8 mouse cellular contexts compared by ENCODE assay signal in the genomic region with DNA sequence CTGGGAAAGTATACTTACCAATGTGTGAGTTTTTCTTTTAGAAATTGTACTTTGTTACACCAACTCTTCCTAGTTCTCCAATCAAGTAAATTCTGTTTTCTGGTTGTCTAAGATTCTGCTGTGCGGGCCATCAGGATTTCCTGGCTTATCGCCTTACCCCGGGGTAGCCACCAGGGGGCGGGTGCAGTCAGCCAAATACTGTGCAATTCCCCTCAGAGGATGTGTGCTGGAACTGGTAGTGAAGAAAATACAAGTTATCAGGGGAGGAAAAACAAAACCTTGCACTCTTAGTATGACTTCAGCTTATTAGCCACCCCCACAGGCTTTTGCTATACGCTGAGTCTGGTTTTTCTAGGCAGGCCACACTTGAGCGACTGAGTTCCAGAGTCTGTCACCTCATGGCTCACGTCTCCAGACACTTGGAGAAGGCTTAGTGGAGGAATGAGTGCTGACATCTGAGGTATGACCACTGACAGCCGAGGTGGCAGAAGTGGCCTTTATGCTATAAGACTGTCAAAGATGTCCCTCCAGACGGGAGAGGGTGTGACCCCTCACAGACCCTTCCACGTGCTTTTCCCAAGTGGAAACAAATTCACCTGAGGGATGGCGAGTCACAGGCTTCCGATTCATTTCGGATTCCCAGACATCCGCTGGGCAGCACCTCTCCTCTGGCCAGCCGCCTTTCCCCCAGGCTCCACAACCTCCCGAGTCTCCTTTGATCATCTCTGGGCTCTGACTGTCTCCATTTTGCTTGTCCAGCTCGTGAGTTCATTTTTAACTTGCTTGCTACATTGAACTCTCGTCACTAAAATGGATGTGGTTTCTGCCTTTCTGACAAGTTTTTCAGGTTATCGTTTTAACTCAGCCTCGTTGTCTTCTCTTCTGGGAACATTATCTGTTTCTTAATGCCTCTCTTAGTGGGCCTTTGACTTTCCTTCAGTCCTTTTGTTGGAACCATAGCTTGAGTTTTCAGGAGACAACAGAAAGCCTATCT.
DNase-seq lines count a peak whose midpoint lies in the region; ATAC-seq and TF ChIP-seq lines count a peak whose summit lies in the region.

No protein-coding gene starts in this region.

- H3K27me3 ChIP-seq in cerebellum, adult 2 months (ENCODE audit: control insufficient read depth, insufficient read depth, low read length), result no peaks in the 10 kb centered on the region
- no peaks in the 10 kb centered on the region for H3K27me3 ChIP-seq in forebrain, embryonic 16.5 days (replicated peaks; ENCODE audit: control insufficient read depth, insufficient read depth, low read length)
- H3K27me3 ChIP-seq in hindbrain, embryonic 12.5 days, result no peaks in the 10 kb centered on the region
- no peaks in the 10 kb centered on the region for H3K27me3 ChIP-seq in limb, embryonic 14.5 days (ENCODE audit: control insufficient read depth, insufficient read depth, low read length)
- H3K27me3 ChIP-seq in midbrain, embryonic 15.5 days (replicated peaks), result no peaks in the 10 kb centered on the region

- no peak for TF ChIP-seq POLR2A in cerebellum, adult 2 months (IDR thresholded peaks at IDR 0.05; ENCODE audit: borderline replicate concordance, insufficient read depth, low read length)
- TF ChIP-seq POLR2A in limb, embryonic 14.5 days (IDR thresholded peaks at IDR 0.05; ENCODE audit: borderline replicate concordance, extremely low read depth, insufficient read depth, insufficient read length), result no peak

- H3K4me1 ChIP-seq in cerebellum, adult 2 months (ENCODE audit: control insufficient read depth, insufficient read depth, low read length), result peaks cover 4% of the 10 kb centered on the region
- no peaks in the 10 kb centered on the region for H3K4me1 ChIP-seq in forebrain, embryonic 16.5 days (replicated peaks; ENCODE audit: control insufficient read depth, insufficient read depth, low read length)
- H3K4me1 ChIP-seq in hindbrain, embryonic 12.5 days, result no peaks in the 10 kb centered on the region
- 0 out of 2 replicates have a peak, but pooled peaks cover 5% of the 10 kb centered on the region for H3K4me1 ChIP-seq in limb, embryonic 14.5 days (ENCODE audit: control insufficient read depth, insufficient read depth, low read length)
- H3K4me1 ChIP-seq in midbrain, embryonic 15.5 days, result no peaks in the 10 kb centered on the region

- H3K4me3 ChIP-seq in cerebellum, adult 2 months (replicated peaks; ENCODE audit: insufficient read depth, low read depth, low read length), result no peak overlapping the region
- H3K4me3 ChIP-seq in forebrain, embryonic 16.5 days (replicated peaks; ENCODE audit: low read length), result no peak overlapping the region
- no peak overlapping the region for H3K4me3 ChIP-seq in hindbrain, embryonic 12.5 days
- no peak overlapping the region for H3K4me3 ChIP-seq in limb, embryonic 14.5 days (replicated peaks; ENCODE audit: low read length)
- H3K4me3 ChIP-seq in midbrain, embryonic 15.5 days, result no peak overlapping the region

- no peaks in the 10 kb centered on the region for H3K36me3 ChIP-seq in forebrain, embryonic 16.5 days (ENCODE audit: control insufficient read depth, insufficient read depth)
- no peaks in the 10 kb centered on the region for H3K36me3 ChIP-seq in hindbrain, embryonic 12.5 days
- H3K36me3 ChIP-seq in limb, embryonic 14.5 days (ENCODE audit: control insufficient read depth, insufficient read depth, low read length), result no peaks in the 10 kb centered on the region
- no peaks in the 10 kb centered on the region for H3K36me3 ChIP-seq in midbrain, embryonic 15.5 days (replicated peaks)

- DNase-seq in urinary bladder, postnatal 14 days (ENCODE audit: low spot score), result peak; percentile 57
- no peak for DNase-seq in urinary bladder, adult 2 months (ENCODE audit: low spot score)
- DNase-seq in cerebellum, adult 2 months, result peak; percentile 46 to 57
- peak; percentile 75 for DNase-seq in limb, embryonic 14.5 days (ENCODE audit: low spot score)
- peak; percentile 78 for DNase-seq in thymus, postnatal 0 days (ENCODE audit: low spot score)

- H3K9me3 ChIP-seq in forebrain, embryonic 16.5 days (ENCODE audit: control insufficient read depth, low read length), result no peaks in the 10 kb centered on the region
- no peaks in the 10 kb centered on the region for H3K9me3 ChIP-seq in hindbrain, embryonic 12.5 days (replicated peaks)
- H3K9me3 ChIP-seq in limb, embryonic 14.5 days (ENCODE audit: control insufficient read depth, low read length), result no peaks in the 10 kb centered on the region
- no peaks in the 10 kb centered on the region for H3K9me3 ChIP-seq in midbrain, embryonic 15.5 days

- peak; percentile 68 for ATAC-seq in forebrain, embryonic 16.5 days
- peak; percentile 68; the same call in 1 of the 2 replicates for ATAC-seq in hindbrain, embryonic 12.5 days (ENCODE audit: low FRiP score)
- ATAC-seq in limb, embryonic 14.5 days (ENCODE audit: low FRiP score, low read depth), result 0 out of 2 replicates have a peak, but pooled peaks have one; percentile 8
- peak; percentile 30; the same call in 1 of the 2 replicates for ATAC-seq in midbrain, embryonic 15.5 days (replicated peaks)

- peak; percentile 81 for TF ChIP-seq CTCF in cerebellum, adult 2 months (IDR thresholded peaks at IDR 0.05; ENCODE audit: borderline replicate concordance, insufficient read depth, low read depth, low read length)

- no peak overlapping the region for H3K4me2 ChIP-seq in forebrain, embryonic 16.5 days (ENCODE audit: low read length)
- H3K4me2 ChIP-seq in hindbrain, embryonic 12.5 days (replicated peaks), result no peak overlapping the region
- no peak overlapping the region for H3K4me2 ChIP-seq in limb, embryonic 14.5 days (replicated peaks; ENCODE audit: low read depth, low read length, severe bottlenecking)
- H3K4me2 ChIP-seq in midbrain, embryonic 15.5 days, result no peak overlapping the region

- no peak overlapping the region for H3K9ac ChIP-seq in forebrain, embryonic 16.5 days (replicated peaks; ENCODE audit: low read depth, low read length)
- no peak overlapping the region for H3K9ac ChIP-seq in hindbrain, embryonic 12.5 days
- H3K9ac ChIP-seq in limb, embryonic 14.5 days (ENCODE audit: low read depth, low read length, severe bottlenecking), result no peak overlapping the region
- H3K9ac ChIP-seq in midbrain, embryonic 15.5 days, result no peak overlapping the region

- 70% methylated on average over 20 of the region's 20 CpGs for WGBS in cerebellum, adult 2 months
- 72% methylated on average over 20 of the region's 20 CpGs for WGBS in forebrain, embryonic 16.5 days
- WGBS in hindbrain, embryonic 12.5 days, result 72% methylated on average over 20 of the region's 20 CpGs
- 64% methylated on average over 20 of the region's 20 CpGs for WGBS in limb, embryonic 14.5 days
- 66% methylated on average over 20 of the region's 20 CpGs for WGBS in midbrain, embryonic 15.5 days

- H3K27ac ChIP-seq in cerebellum, adult 2 months (ENCODE audit: insufficient read depth, low read length), result no peak overlapping the region
- no peak overlapping the region for H3K27ac ChIP-seq in forebrain, embryonic 16.5 days (ENCODE audit: low read length)
- no peak overlapping the region for H3K27ac ChIP-seq in hindbrain, embryonic 12.5 days
- H3K27ac ChIP-seq in limb, embryonic 14.5 days (replicated peaks; ENCODE audit: low read depth, low read length), result no peak overlapping the region
- no peak overlapping the region for H3K27ac ChIP-seq in midbrain, embryonic 15.5 days

Comparison
In these comparisons a context has a peak if more than half of its experiments do, and no peak if none do; other contexts are left out.
1. ATAC-seq: peak in every context shown above with its lines; median percentile 68 in forebrain, embryonic 16.5 days; 68 in hindbrain, embryonic 12.5 days; 30 in midbrain, embryonic 15.5 days; 8 in limb, embryonic 14.5 days.